Mouse (Mus musculus) adrenal gland, postnatal 0 days (tissue): ENCODE measurements around the gene Smok3c. TPM values are rescaled to one million over a fixed set of nuclear protein-coding genes. Genes with fewer than 3 reads are reported as not detected.

ENCODE experiments used
- polyA plus RNA-seq: library from polyadenylated mRNA; unstranded; fragments of >200 nt; fragmentation: Nextera tagmentation; extraction: Ambion mirVana; gene quantifications from 2 replicates; pipeline ENCODE4 v1.2.1, GENCODE M21; 2015

Gene Smok3c
- polyA plus RNA-seq, result not detected in 2 replicates

DNA sequence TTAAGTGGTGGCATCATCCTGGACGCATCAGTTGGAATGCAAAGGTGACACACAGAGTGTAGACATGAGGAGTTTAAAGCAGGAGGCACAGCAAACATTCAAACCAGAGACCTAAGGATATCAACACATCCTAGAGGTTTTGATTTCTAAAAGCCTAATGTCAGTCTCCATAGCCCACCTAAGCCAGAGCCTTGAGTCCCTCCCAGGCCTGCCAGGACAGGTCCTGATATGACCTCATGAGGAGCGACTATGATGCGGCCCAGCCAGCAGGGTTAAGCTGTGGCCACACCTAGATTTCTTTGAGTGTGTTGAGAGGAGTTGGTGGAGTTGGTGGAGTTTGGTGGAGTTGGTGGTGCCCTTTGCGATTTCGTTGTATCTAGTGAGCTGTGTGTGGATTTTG lies at the start of gene Smok3c:
TSS of gene Smok3c (plus strand) at position 301 of the 400 bp plus-strand sequence.

DNA sequence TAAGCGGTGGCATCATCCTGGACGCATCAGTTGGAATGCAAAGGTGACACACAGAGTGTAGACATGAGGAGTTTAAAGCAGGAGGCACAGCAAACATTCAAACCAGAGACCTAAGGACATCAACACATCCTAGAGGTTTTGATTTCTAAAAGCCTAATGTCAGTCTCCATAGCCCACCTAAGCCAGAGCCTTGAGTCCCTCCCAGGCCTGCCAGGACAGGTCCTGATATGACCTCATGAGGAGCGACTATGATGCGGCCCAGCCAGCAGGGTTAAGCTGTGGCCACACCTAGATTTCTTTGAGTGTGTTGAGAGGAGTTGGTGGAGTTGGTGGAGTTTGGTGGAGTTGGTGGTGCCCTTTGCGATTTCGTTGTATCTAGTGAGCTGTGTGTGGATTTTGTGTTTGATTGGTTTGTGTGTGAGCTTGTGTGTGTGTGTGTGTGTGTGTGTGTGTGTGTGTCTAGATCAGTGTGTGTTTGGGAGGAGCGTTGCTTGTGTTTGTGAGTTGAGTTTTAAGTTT lies 32.0 kb upstream of the Smok3c start, which contains the start of the genes Smok3a and Smok3b:
TSS of gene Smok3a (plus strand) at position 301 of the 519 bp plus-strand sequence.
TSS of gene Smok3b (plus strand) at position 469 of the 519 bp plus-strand sequence.

DNA sequence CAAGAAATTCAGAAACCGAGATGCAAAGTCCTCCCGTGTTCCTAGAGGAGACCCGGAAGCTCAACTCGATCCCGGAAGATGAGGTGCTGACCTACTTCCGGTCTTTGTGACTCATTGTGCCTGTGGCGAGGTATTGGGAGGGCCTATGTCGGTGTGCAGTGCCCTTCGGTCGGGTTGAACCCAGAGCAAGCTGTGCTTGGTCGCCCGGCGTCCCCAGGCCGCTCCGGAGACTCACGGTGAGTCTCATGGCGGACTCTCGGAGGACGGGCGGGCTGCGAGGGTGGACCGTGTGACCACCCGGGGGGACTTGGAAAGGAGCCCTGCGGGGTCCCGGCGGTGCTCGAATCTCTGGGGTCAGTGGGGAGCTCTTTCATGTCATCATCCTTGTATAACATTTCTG lies 32.0 kb downstream of the Smok3c start, which contains the start of gene Zkscan1:
TSS of gene Zkscan1 (plus strand) at position 89 of the 400 bp plus-strand sequence.

Other genes with a start within 250 kb of the Smok3c start
- 2.0 and 2.2 TPM in 2 replicates for gene Pilra, start 216.9 kb upstream of the Smok3c start, polyA plus RNA-seq
- gene Pilrb1, start 195.1 kb upstream of the Smok3c start, polyA plus RNA-seq, result 2.3 and 3.0 TPM in 2 replicates
- 1.9 and 2.5 TPM in 2 replicates for gene Pilrb2, start 181.4 kb upstream of the Smok3c start, polyA plus RNA-seq
- 2.0 and 2.4 TPM in 2 replicates for gene Cyp3a13, start 131.6 kb upstream of the Smok3c start, polyA plus RNA-seq
- 2.4 and 2.7 TPM in 2 replicates for gene Gjc3, start 90.1 kb upstream of the Smok3c start, polyA plus RNA-seq
- 17.9 and 28.3 TPM in 2 replicates for gene Azgp1, start 71.7 kb upstream of the Smok3c start, polyA plus RNA-seq
- gene Smok3a, start 31.9 kb upstream of the Smok3c start, polyA plus RNA-seq, result not detected in 2 replicates
- not detected in 2 replicates for gene Smok3b, start 31.8 kb upstream of the Smok3c start, polyA plus RNA-seq
- 8.4 and 10.3 TPM in 2 replicates for gene Zkscan1, start 31.9 kb downstream of the Smok3c start, polyA plus RNA-seq
- gene Zscan21, start 63.7 kb downstream of the Smok3c start, polyA plus RNA-seq, result 27.5 and 28.0 TPM in 2 replicates
- gene Zfp113, start 102.5 kb downstream of the Smok3c start, polyA plus RNA-seq, result 9.4 and 12.4 TPM in 2 replicates
- gene Cops6, start 107.9 kb downstream of the Smok3c start, polyA plus RNA-seq, result 198 and 240 TPM in 2 replicates
- gene Ap4m1, start 118.8 kb downstream of the Smok3c start, polyA plus RNA-seq, result 9.8 and 16.1 TPM in 2 replicates
- 55.5 and 71.3 TPM in 2 replicates for gene Mcm7, start 119.2 kb downstream of the Smok3c start, polyA plus RNA-seq
- 35.0 and 47.4 TPM in 2 replicates for gene Taf6, start 134.3 kb downstream of the Smok3c start, polyA plus RNA-seq
- 36.8 and 39.6 TPM in 2 replicates for gene Cnpy4, start 134.3 kb downstream of the Smok3c start, polyA plus RNA-seq
- gene Mblac1, start 141.1 kb downstream of the Smok3c start, polyA plus RNA-seq, result 6.1 and 7.2 TPM in 2 replicates
- gene Nxpe5, start 172.7 kb downstream of the Smok3c start, polyA plus RNA-seq, result 0.22 and 0.44 TPM in 2 replicates
- 145 and 181 TPM in 2 replicates for gene Lamtor4, start 202.3 kb downstream of the Smok3c start, polyA plus RNA-seq
- 5.3 and 6.4 TPM in 2 replicates for gene BC037034, start 210.8 kb downstream of the Smok3c start, polyA plus RNA-seq
- gene Gal3st4, start 219.6 kb downstream of the Smok3c start, polyA plus RNA-seq, result 1.0 and 1.4 TPM in 2 replicates
- gene Gm43720, start 226.8 kb downstream of the Smok3c start, polyA plus RNA-seq, result 0.22 and 0.28 TPM in 2 replicates
- 4.1 and 5.5 TPM in 2 replicates for gene Gpc2, start 226.8 kb downstream of the Smok3c start, polyA plus RNA-seq
- 0.80 and 1.1 TPM in 2 replicates for gene Stag3, start 227.0 kb downstream of the Smok3c start, polyA plus RNA-seq